Mouse (Mus musculus): Measurements from ENCODE around the gene Prx. TPM values are rescaled to one million over a fixed set of nuclear protein-coding genes. Genes with fewer than 3 reads are reported as not detected.

The Prx gene
- polyA plus RNA-seq, 1 experiment from 2014 or later, result 13.0 TPM

DNA sequence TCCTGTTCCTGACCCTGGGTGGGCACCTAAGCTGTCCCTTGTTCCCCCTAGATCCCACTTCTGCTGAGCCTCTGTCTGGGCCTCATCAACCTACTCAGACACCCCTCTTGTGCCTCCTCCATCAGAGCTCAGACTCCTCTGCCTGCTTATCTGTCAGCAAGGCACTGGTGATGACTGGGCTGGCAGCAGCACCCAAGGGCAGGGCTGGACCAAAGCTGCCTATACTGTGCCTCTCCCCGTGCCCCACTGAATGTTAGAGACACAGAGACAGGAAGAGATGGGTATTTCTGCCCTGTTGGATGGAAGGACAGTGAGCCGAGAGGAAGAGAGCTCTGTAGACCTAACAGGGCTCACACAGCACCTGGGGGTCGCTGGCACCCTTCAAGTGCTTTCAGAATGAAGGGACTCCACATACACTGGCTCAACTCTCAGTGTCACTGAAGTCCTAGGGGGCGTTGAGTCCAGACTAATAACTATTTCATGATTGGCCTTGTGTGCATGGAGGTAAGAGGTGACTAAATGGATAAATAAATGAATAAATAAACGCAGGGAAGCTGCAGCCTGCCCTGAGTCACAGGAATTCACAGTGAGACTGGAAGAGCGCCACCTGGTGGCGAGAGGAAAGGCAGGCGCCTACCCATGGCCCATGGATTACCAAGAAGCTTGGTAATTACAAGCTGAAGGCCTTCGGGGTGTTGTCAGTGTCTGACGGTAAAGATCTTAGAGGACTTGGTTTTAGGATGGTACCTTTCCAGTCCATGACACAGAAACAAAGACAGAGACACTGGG is 27.1 kb downstream of the Prx start:
- Histone ChIP-seq H3K36me3 (ENCODE audit: control insufficient read depth, insufficient read depth, low read length) (no peaks in the 10 kb centered on the region), H3K4me2 (ENCODE audit: low read depth, low read length) (no peak overlapping the region), H3K27ac (ENCODE audit: low read length) (no peak overlapping the region), H3K9me3 (ENCODE audit: control insufficient read depth, low read length) (no peaks in the 10 kb centered on the region), H3K4me3 (ENCODE audit: low read length) (no peak overlapping the region), H3K9ac (ENCODE audit: low read length) (no peak overlapping the region), H3K27me3 (ENCODE audit: control insufficient read depth, insufficient read depth, low read depth, low read length) (no peaks in the 10 kb centered on the region), H3K4me1 (replicated peaks; ENCODE audit: control insufficient read depth, insufficient read depth, low read length) (0 out of 2 replicates have a peak, but pooled peaks cover 2% of the 10 kb centered on the region)
- 19% methylated on average over 10 of the region's 10 CpGs for WGBS
- ATAC-seq (ENCODE audit: low read depth), result peak; percentile 79

DNA sequence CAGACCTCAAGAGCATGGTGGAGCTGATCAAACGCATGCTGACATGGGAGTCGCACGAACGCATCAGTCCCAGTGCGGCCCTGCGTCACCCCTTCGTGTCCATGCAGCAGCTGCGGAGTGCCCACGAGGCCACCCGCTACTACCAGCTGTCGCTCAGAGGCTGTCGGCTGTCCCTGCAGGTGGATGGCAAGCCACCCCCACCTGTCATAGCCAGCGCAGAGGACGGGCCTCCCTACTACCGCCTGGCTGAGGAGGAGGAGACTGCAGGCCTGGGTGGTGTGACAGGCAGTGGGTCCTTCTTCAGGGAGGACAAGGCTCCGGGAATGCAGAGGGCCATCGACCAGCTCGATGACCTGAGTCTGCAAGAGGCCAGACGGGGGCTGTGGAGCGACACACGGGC is 29.9 kb downstream of the Prx start:
- Histone ChIP-seq H3K4me1 (replicated peaks; ENCODE audit: control insufficient read depth, insufficient read depth, low read length) (0 out of 2 replicates have a peak, but pooled peaks cover 2% of the 10 kb centered on the region), H3K27me3 (ENCODE audit: control insufficient read depth, insufficient read depth, low read depth, low read length) (no peaks in the 10 kb centered on the region), H3K27ac (ENCODE audit: low read length) (no peak overlapping the region), H3K4me2 (ENCODE audit: low read depth, low read length) (no peak overlapping the region), H3K4me3 (ENCODE audit: low read length) (no peak overlapping the region), H3K36me3 (ENCODE audit: control insufficient read depth, insufficient read depth, low read length) (peaks cover 10% of the 10 kb centered on the region), H3K9me3 (ENCODE audit: control insufficient read depth, low read length) (no peaks in the 10 kb centered on the region), H3K9ac (ENCODE audit: low read length) (no peak overlapping the region)
- ATAC-seq (ENCODE audit: low read depth), result no peak
- 74% methylated on average over 21 of the region's 21 CpGs for WGBS

DNA sequence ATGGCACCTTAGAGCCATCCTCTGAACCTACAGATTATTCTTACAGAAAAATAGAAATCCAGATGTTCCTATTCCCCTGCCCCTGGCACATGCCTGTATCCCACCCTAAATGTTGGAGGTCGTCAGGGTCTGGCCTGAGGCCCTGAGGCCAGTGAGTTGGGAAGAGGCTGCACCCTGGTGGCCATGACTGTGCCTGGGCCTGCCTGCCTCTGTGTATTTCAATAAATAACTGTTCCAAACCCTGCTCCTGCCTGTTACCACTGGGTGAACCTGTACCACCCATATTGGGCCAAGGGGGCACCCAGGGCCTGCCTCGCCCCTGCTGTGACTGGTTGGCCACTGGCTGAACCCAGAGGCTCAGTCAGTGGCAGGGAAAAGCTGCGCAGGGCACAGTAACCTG is 31.8 kb downstream of the Prx start:
- no peak overlapping the region for H3K27ac ChIP-seq (ENCODE audit: low read length)
- no peaks in the 10 kb centered on the region for H3K27me3 ChIP-seq (ENCODE audit: control insufficient read depth, insufficient read depth, low read depth, low read length)
- 86% methylated on average over 3 of the region's 3 CpGs for WGBS
- H3K4me3 ChIP-seq (ENCODE audit: low read length), result no peak overlapping the region
- no peak overlapping the region for H3K4me2 ChIP-seq (ENCODE audit: low read depth, low read length)
- no peaks in the 10 kb centered on the region for H3K9me3 ChIP-seq (ENCODE audit: control insufficient read depth, low read length)
- H3K4me1 ChIP-seq (replicated peaks; ENCODE audit: control insufficient read depth, insufficient read depth, low read length), result 0 out of 2 replicates have a peak, but pooled peaks cover 2% of the 10 kb centered on the region
- no peak for ATAC-seq (ENCODE audit: low read depth)
- H3K9ac ChIP-seq (ENCODE audit: low read length), result no peak overlapping the region
- peaks cover 10% of the 10 kb centered on the region for H3K36me3 ChIP-seq (ENCODE audit: control insufficient read depth, insufficient read depth, low read length)

DNA sequence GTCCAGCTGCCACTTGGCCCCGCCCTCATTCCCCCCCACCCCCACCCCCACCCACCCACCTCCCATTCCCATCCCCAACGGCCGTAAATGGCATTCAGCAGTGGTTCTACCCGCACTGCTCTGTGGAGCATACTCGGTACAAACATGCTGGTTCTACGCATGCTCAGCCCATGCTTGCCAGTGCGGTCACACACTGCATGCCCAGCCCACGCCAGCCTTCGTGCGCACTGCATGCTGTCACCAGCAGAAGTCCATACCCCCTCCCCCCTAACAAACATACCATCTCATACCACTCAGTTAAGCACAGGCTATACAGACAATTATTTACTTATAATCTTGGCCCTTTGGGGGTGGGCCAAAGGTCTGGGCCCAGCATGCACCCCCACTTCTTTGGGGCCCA is 32.6 kb downstream of the Prx start:
- Histone ChIP-seq H3K4me3 (ENCODE audit: low read length) (no peak overlapping the region), H3K9ac (ENCODE audit: low read length) (no peak overlapping the region), H3K27me3 (ENCODE audit: control insufficient read depth, insufficient read depth, low read depth, low read length) (no peaks in the 10 kb centered on the region), H3K4me2 (ENCODE audit: low read depth, low read length) (no peak overlapping the region), H3K27ac (ENCODE audit: low read length) (no peak overlapping the region), H3K9me3 (ENCODE audit: control insufficient read depth, low read length) (no peaks in the 10 kb centered on the region), H3K4me1 (replicated peaks; ENCODE audit: control insufficient read depth, insufficient read depth, low read length) (no peaks in the 10 kb centered on the region), H3K36me3 (ENCODE audit: control insufficient read depth, insufficient read depth, low read length) (peaks cover 14% of the 10 kb centered on the region)
- ATAC-seq (ENCODE audit: low read depth), result no peak
- 86% methylated on average over 10 of the region's 10 CpGs for WGBS

DNA sequence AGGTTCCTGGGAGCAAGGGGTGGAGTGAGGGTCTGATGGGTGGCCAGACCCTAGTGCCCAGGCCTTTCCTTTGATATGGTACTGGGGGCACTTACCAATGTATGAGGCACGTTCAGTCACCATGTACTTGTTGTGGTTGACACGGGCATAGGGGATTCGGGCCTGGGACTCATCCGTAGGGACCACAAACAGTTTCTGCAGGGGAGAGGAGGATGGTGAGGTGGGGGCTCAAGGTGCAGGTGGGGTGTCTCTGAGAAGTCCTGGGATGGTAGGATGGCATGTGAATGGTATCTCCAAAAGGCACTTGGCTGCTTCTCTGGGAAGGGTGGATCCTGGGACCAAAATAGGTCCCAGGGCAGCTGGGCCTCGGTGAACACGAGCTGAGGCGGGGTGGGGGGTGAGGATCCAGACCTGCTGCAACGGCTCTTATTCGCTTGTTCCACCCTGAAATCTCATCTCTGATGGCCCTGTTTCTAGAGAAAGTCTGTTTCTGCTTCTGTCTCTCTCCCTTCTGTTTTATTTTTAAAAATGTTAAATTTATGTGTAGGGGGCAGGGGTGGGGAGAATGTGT is 33.4 kb downstream of the Prx start:
- Histone ChIP-seq H3K27me3 (ENCODE audit: control insufficient read depth, insufficient read depth, low read depth, low read length) (no peaks in the 10 kb centered on the region), H3K4me1 (replicated peaks; ENCODE audit: control insufficient read depth, insufficient read depth, low read length) (no peaks in the 10 kb centered on the region), H3K9ac (ENCODE audit: low read length) (no peak overlapping the region), H3K4me3 (ENCODE audit: low read length) (no peak overlapping the region), H3K36me3 (ENCODE audit: control insufficient read depth, insufficient read depth, low read length) (peaks cover 14% of the 10 kb centered on the region), H3K9me3 (ENCODE audit: control insufficient read depth, low read length) (no peaks in the 10 kb centered on the region), H3K4me2 (ENCODE audit: low read depth, low read length) (no peak overlapping the region), H3K27ac (ENCODE audit: low read length) (no peak overlapping the region)
- ATAC-seq (ENCODE audit: low read depth), result no peak
- 87% methylated on average over 9 of the region's 9 CpGs for WGBS

DNA sequence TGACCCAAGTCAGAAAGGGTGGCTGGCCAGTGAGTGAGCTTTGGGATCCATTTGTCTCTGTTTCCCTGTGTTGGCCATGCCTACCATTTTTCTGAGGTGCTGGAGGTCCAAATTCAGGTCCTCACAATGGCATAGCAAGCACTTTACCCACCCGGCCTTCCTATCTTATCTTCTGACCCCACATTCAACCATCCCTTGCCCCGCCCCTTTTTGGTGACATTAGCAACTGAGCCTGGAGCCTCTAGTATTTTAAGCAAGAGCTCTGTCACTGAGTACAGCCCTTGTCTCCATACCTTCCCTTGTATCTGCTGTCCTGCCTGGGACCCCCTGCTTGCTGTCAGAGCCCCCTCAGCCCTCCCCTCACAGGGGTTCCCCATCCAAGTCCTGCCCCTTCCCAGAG is 36.3 kb downstream of the Prx start:
- no peak overlapping the region for H3K4me2 ChIP-seq (ENCODE audit: low read depth, low read length)
- no peak overlapping the region for H3K27ac ChIP-seq (ENCODE audit: low read length)
- 54% methylated on average over 2 of the region's 2 CpGs for WGBS
- H3K4me3 ChIP-seq (ENCODE audit: low read length), result no peak overlapping the region
- no peaks in the 10 kb centered on the region for H3K4me1 ChIP-seq (replicated peaks; ENCODE audit: control insufficient read depth, insufficient read depth, low read length)
- H3K27me3 ChIP-seq (ENCODE audit: control insufficient read depth, insufficient read depth, low read depth, low read length), result no peaks in the 10 kb centered on the region
- H3K9ac ChIP-seq (ENCODE audit: low read length), result no peak overlapping the region
- ATAC-seq (ENCODE audit: low read depth), result no peak
- H3K9me3 ChIP-seq (ENCODE audit: control insufficient read depth, low read length), result no peaks in the 10 kb centered on the region
- H3K36me3 ChIP-seq (ENCODE audit: control insufficient read depth, insufficient read depth, low read length), result peaks cover 14% of the 10 kb centered on the region

DNA sequence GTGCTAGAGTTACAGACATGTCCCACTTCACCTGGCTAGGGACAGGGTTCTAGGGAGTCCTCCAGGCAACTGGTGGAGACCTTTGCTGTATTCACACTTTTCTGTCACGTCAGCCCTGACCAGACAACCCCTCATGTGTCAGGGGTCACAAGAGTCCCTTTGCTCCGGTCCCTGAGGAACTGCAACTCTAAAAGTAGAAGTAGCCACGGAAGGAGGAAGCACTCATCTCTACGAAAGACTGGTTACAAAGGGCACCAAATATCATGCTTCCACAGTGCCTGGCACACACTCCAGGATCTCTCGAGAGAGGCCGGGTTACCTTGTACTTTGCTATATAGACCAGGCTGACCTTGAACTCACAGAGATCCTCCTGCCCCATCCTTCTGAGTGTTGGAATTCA is 37.5 kb downstream of the Prx start:
- no peak for ATAC-seq (ENCODE audit: low read depth)
- no peak overlapping the region for H3K4me2 ChIP-seq (ENCODE audit: low read depth, low read length)
- peaks cover 14% of the 10 kb centered on the region for H3K36me3 ChIP-seq (ENCODE audit: control insufficient read depth, insufficient read depth, low read length)
- H3K27ac ChIP-seq (ENCODE audit: low read length), result no peak overlapping the region
- H3K4me3 ChIP-seq (ENCODE audit: low read length), result no peak overlapping the region
- H3K9ac ChIP-seq (ENCODE audit: low read length), result no peak overlapping the region
- no peaks in the 10 kb centered on the region for H3K4me1 ChIP-seq (replicated peaks; ENCODE audit: control insufficient read depth, insufficient read depth, low read length)
- no peaks in the 10 kb centered on the region for H3K27me3 ChIP-seq (ENCODE audit: control insufficient read depth, insufficient read depth, low read depth, low read length)
- H3K9me3 ChIP-seq (ENCODE audit: control insufficient read depth, low read length), result no peaks in the 10 kb centered on the region
- WGBS, result 88% methylated on average over 6 of the region's 6 CpGs

DNA sequence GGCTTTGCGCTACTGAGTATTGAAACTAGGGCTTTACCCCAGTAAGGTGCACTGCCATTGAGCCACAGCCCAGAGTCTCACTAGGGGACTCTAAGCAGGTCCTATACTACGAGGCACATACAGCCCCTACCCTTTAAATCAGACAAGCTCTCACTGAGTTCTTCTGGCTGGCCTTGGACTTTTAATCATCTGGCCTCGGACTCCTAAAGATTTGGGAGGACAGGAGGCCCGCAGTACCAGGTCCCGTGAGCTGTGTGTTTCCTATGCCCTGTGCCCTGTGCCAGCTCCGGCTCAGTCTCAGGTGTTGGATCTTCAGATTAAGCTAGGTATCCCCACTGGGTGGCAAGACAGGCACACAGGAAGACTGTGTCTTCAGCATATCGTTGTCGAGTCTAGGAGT is 38.9 kb downstream of the Prx start:
- Histone ChIP-seq H3K27me3 (ENCODE audit: control insufficient read depth, insufficient read depth, low read depth, low read length) (no peaks in the 10 kb centered on the region), H3K4me3 (ENCODE audit: low read length) (no peak overlapping the region), H3K27ac (ENCODE audit: low read length) (no peak overlapping the region), H3K9me3 (ENCODE audit: control insufficient read depth, low read length) (no peaks in the 10 kb centered on the region), H3K4me2 (ENCODE audit: low read depth, low read length) (no peak overlapping the region), H3K36me3 (ENCODE audit: control insufficient read depth, insufficient read depth, low read length) (peaks cover 9% of the 10 kb centered on the region), H3K4me1 (replicated peaks; ENCODE audit: control insufficient read depth, insufficient read depth, low read length) (no peaks in the 10 kb centered on the region; the same call in 1 of the 2 replicates), H3K9ac (ENCODE audit: low read length) (no peak overlapping the region)
- no peak for ATAC-seq (ENCODE audit: low read depth)
- 86% methylated on average over 8 of the region's 8 CpGs for WGBS

DNA sequence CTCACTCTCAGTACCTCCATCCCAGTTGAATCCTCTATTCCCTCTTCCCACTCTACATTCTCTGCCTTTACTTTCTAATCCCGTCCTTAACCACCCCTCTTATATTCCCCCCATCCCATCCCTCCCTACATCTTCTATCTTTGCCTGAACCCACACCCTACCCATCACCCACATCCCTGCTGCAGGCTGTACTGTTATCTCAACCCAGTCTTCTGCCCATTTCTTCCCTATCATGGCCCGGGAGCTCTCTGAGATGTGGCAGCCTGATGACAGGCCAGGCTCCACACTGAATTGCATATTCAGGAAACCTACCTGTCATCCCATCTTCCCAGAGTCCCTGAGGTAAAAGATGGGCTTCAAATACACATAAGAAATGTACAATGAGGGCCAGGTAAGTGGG is 39.7 kb downstream of the Prx start:
- WGBS, result 83% methylated on average over 2 of the region's 2 CpGs
- H3K9me3 ChIP-seq (ENCODE audit: control insufficient read depth, low read length), result no peaks in the 10 kb centered on the region
- no peak overlapping the region for H3K4me3 ChIP-seq (ENCODE audit: low read length)
- no peak for ATAC-seq (ENCODE audit: low read depth)
- peaks cover 4% of the 10 kb centered on the region for H3K36me3 ChIP-seq (ENCODE audit: control insufficient read depth, insufficient read depth, low read length)
- H3K27me3 ChIP-seq (ENCODE audit: control insufficient read depth, insufficient read depth, low read depth, low read length), result no peaks in the 10 kb centered on the region
- H3K4me2 ChIP-seq (ENCODE audit: low read depth, low read length), result no peak overlapping the region
- H3K4me1 ChIP-seq (replicated peaks; ENCODE audit: control insufficient read depth, insufficient read depth, low read length), result peaks cover 2% of the 10 kb centered on the region; the same call in 1 of the 2 replicates
- H3K9ac ChIP-seq (ENCODE audit: low read length), result no peak overlapping the region
- no peak overlapping the region for H3K27ac ChIP-seq (ENCODE audit: low read length)

Measured in lung, embryonic 16.5 days (tissue).